Mouse (Mus musculus): ENCODE measurements around the gene Alkbh3. TPM values are rescaled to one million over a fixed set of nuclear protein-coding genes. Genes with fewer than 3 reads are reported as not detected.
A peak's percentile ranks its signal among the peaks of the same experiment; 100 is the strongest.

The Alkbh3 gene
- polyA plus RNA-seq, 1 experiment from 2014 or later: 59.2 TPM

GRCm38 (mm10) chr2:94042461-94042860 lies 31.9 kb upstream of the Alkbh3 start:
- H3K4me2 ChIP-seq: no peak overlapping the region
- WGBS: 85% methylated on average over 3 of the region's 3 CpGs
- H3K4me3 ChIP-seq: no peak overlapping the region
- no peaks in the 10 kb centered on the region for H3K36me3 ChIP-seq
- H3K4me1 ChIP-seq (replicated peaks): peaks cover 20% of the 10 kb centered on the region
- ATAC-seq (replicated peaks; ENCODE audit: insufficient number of reproducible peaks, insufficient read depth, low FRiP score, low read depth): no peak
- no peaks in the 10 kb centered on the region for H3K27me3 ChIP-seq
- no peak overlapping the region for H3K27ac ChIP-seq
- H3K9me3 ChIP-seq (replicated peaks): no peaks in the 10 kb centered on the region
- no peak overlapping the region for H3K9ac ChIP-seq

GRCm38 (mm10) chr2:94040391-94041125 lies 30.0 kb upstream of the Alkbh3 start:
- no peak overlapping the region for H3K4me3 ChIP-seq
- no peak overlapping the region for H3K27ac ChIP-seq
- no peaks in the 10 kb centered on the region for H3K9me3 ChIP-seq (replicated peaks)
- H3K4me2 ChIP-seq: no peak overlapping the region
- H3K27me3 ChIP-seq: no peaks in the 10 kb centered on the region
- peaks cover 16% of the 10 kb centered on the region for H3K4me1 ChIP-seq (replicated peaks)
- H3K9ac ChIP-seq: no peak overlapping the region
- ATAC-seq (replicated peaks; ENCODE audit: insufficient number of reproducible peaks, insufficient read depth, low FRiP score, low read depth): no peak
- H3K36me3 ChIP-seq: no peaks in the 10 kb centered on the region
- WGBS: 86% methylated on average over 5 of the region's 5 CpGs

- H3K36me3 ChIP-seq: peaks cover 8% of the 10 kb centered on the region
- no peak overlapping the region for H3K9ac ChIP-seq
- WGBS: 65% methylated on average over 9 of the region's 9 CpGs
- no peak overlapping the region for H3K4me2 ChIP-seq
- no peaks in the 10 kb centered on the region for H3K27me3 ChIP-seq
- no peak overlapping the region for H3K27ac ChIP-seq
- H3K9me3 ChIP-seq (replicated peaks): no peaks in the 10 kb centered on the region
- no peak overlapping the region for H3K4me3 ChIP-seq
- ATAC-seq (replicated peaks; ENCODE audit: insufficient number of reproducible peaks, insufficient read depth, low FRiP score, low read depth): no peak
- peaks cover 8% of the 10 kb centered on the region for H3K4me1 ChIP-seq (replicated peaks)
Observed at GRCm38 (mm10) chr2:94035428-94036331, 25.1 kb upstream of the Alkbh3 start.

DNA sequence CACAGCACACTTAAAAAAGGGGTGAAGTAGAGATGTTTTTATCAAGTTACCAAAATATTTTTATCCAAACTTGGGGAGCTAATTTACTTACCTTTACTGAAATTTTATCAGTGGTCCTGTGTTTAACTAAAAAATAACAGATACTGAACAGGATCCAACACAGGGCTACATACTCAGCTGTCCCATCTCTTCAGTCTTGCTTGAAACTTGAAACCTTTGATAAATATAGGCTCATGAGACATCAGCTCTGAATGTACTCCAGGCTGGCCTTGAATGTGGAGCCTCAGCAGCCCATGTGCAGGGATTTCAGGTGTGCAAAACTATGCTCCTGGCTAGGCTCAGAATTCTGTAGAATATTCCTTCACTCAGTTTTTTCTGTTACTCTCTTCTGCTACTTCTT lies 20.0 kb upstream of the Alkbh3 start:
- Histone ChIP-seq H3K9me3 (replicated peaks) (no peaks in the 10 kb centered on the region), H3K4me1 (replicated peaks) (no peaks in the 10 kb centered on the region), H3K27ac (no peak overlapping the region), H3K9ac (no peak overlapping the region), H3K36me3 (peaks cover 8% of the 10 kb centered on the region), H3K4me3 (no peak overlapping the region), H3K27me3 (no peaks in the 10 kb centered on the region), H3K4me2 (no peak overlapping the region)
- no peak for ATAC-seq (replicated peaks; ENCODE audit: insufficient number of reproducible peaks, insufficient read depth, low FRiP score, low read depth)

- H3K36me3 ChIP-seq: no peaks in the 10 kb centered on the region
- no peaks in the 10 kb centered on the region for H3K9me3 ChIP-seq (replicated peaks)
- 25% methylated on average over 6 of the region's 6 CpGs for WGBS
- peaks cover 4% of the 10 kb centered on the region; the same call in 1 of the 2 replicates for H3K4me1 ChIP-seq (replicated peaks)
- ATAC-seq (replicated peaks; ENCODE audit: insufficient number of reproducible peaks, insufficient read depth, low FRiP score, low read depth): no peak
- H3K27me3 ChIP-seq: no peaks in the 10 kb centered on the region
- no peak overlapping the region for H3K4me2 ChIP-seq
- no peak overlapping the region for H3K27ac ChIP-seq
- no peak overlapping the region for H3K4me3 ChIP-seq
- no peak overlapping the region for H3K9ac ChIP-seq
Observed at GRCm38 (mm10) chr2:94024637-94025036, 14.0 kb upstream of the Alkbh3 start.

DNA sequence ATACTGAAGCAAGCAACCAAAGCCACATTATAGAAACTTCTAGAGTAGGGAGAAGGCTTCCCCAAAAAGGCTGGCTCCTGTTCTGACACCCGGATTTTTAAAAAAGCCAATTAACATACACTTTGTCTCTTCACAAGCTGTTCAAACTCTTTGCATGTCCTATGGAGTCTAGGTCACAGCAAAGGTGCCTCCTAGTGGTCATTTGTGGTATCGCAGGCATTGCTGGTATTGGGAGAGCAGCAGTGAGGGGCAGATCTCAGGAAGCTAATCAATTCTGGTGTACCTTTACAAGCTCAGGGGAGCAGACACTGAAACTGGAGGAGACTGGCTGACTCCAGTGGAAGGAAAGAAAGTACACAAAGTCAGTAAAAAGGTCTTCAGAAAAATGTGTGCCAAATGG lies 8.3 kb downstream of the Alkbh3 start:
- H3K9ac ChIP-seq: no peak overlapping the region
- H3K4me2 ChIP-seq: no peak overlapping the region
- H3K27me3 ChIP-seq: no peaks in the 10 kb centered on the region
- H3K27ac ChIP-seq: no peak overlapping the region
- WGBS: 7% methylated on average over 2 of the region's 2 CpGs
- no peaks in the 10 kb centered on the region for H3K9me3 ChIP-seq (replicated peaks)
- no peak overlapping the region for H3K4me3 ChIP-seq
- H3K36me3 ChIP-seq: peaks cover 74% of the 10 kb centered on the region
- ATAC-seq (replicated peaks; ENCODE audit: insufficient number of reproducible peaks, insufficient read depth, low FRiP score, low read depth): no peak
- H3K4me1 ChIP-seq (replicated peaks): no peaks in the 10 kb centered on the region

DNA sequence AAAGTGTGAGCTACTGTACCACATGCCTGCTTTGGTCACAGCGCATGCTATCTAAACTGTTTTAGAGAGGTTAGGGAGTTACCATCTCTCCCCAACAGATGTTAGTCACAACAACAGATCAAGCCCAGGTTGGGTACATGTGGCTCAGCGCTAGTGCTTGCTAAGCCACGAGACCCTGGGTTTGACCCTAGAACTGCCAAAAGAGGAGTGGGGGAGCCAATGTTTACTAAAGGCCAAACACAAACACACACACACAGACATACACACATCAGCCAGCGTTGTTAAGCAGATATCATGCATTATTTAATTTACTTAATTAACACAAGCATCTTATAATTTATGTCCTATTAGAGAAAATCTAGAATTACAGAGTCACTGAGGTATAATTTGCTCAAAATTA lies 8.7 kb downstream of the Alkbh3 start:
- Histone ChIP-seq H3K36me3 (peaks cover 71% of the 10 kb centered on the region), H3K27ac (0 out of 2 replicates have a peak overlapping the region, but pooled peaks have one; percentile 5), H3K9me3 (replicated peaks) (no peaks in the 10 kb centered on the region), H3K4me1 (replicated peaks) (no peaks in the 10 kb centered on the region), H3K4me2 (no peak overlapping the region), H3K27me3 (no peaks in the 10 kb centered on the region), H3K4me3 (no peak overlapping the region), H3K9ac (no peak overlapping the region)
- WGBS: 74% methylated on average over 4 of the region's 4 CpGs
- no peak for ATAC-seq (replicated peaks; ENCODE audit: insufficient number of reproducible peaks, insufficient read depth, low FRiP score, low read depth)

- Histone ChIP-seq H3K9me3 (replicated peaks) (no peaks in the 10 kb centered on the region), H3K36me3 (peaks cover 67% of the 10 kb centered on the region), H3K27ac (0 out of 2 replicates have a peak overlapping the region, but pooled peaks have one; percentile 5), H3K27me3 (no peaks in the 10 kb centered on the region), H3K9ac (no peak overlapping the region), H3K4me1 (replicated peaks) (no peaks in the 10 kb centered on the region), H3K4me2 (no peak overlapping the region), H3K4me3 (no peak overlapping the region)
- 0 out of 2 replicates have a peak, but pooled peaks have one; percentile 67 for ATAC-seq (replicated peaks; ENCODE audit: insufficient number of reproducible peaks, insufficient read depth, low FRiP score, low read depth)
- WGBS: 82% methylated on average over 6 of the region's 6 CpGs
Observed at GRCm38 (mm10) chr2:94001411-94001810, 9.2 kb downstream of the Alkbh3 start.

DNA sequence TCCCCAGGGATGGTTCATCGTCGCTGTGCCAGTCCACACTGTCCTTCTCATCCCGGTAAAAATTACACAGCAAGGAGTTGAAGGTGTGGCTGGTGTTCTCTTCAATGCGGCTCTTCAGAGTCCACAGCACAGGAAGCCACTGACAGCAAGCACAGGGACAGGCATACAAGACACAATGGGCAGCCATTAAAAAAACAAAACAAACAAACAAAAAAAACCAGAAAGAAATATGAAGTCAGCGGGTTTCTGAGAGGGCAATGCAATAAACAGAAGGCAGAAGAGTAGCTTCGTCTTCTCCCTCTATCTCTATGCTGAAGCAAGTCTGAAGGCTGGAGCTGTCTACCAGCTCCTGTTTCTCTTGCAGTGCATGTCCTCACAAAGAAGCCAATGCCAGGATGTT lies 14.4 kb downstream of the Alkbh3 start, which contains the start of gene Gm27027:
Gm27027 (minus strand) TSS at position 101 of the 400 bp plus-strand sequence.
- peaks cover 19% of the 10 kb centered on the region for H3K4me1 ChIP-seq (replicated peaks)
- no peaks in the 10 kb centered on the region for H3K27me3 ChIP-seq
- H3K27ac ChIP-seq: no peak within 1 kb of the TSS
- WGBS: 87% methylated on average over 6 of the region's 6 CpGs
- no peak within 1 kb of the TSS for H3K4me3 ChIP-seq
- H3K36me3 ChIP-seq: peaks cover 50% of the 10 kb centered on the region
- no peak within 1 kb of the TSS for H3K9ac ChIP-seq
- H3K9me3 ChIP-seq (replicated peaks): no peaks in the 10 kb centered on the region
- no peak within 1 kb of the TSS for H3K4me2 ChIP-seq
- ATAC-seq (replicated peaks; ENCODE audit: insufficient number of reproducible peaks, insufficient read depth, low FRiP score, low read depth): no peak

DNA sequence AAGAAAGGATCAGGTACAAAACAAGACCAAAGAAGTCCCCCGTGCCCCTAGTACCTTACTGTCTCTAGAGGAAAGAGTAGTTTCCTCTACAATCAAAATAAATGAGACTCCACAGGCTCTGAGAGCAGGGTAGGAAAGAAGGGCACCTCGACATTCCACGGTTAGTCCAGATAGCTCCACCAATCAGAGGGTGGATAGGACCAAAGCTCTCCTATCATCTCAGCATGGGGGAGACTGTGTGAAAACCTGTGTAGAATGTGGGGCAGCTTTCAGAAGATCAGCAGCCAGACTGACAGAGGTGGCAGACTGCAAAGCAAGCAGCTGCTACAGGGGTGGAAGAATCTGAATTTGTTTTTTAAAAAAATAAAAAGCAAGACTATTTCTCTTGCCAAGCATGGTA lies 17.8 kb downstream of the Alkbh3 start:
- no peaks in the 10 kb centered on the region for H3K9me3 ChIP-seq (replicated peaks)
- H3K4me1 ChIP-seq (replicated peaks): peaks cover 20% of the 10 kb centered on the region
- no peak overlapping the region for H3K4me3 ChIP-seq
- no peak overlapping the region for H3K9ac ChIP-seq
- H3K4me2 ChIP-seq: no peak overlapping the region
- no peak for ATAC-seq (replicated peaks; ENCODE audit: insufficient number of reproducible peaks, insufficient read depth, low FRiP score, low read depth)
- 38% methylated on average over 3 of the region's 3 CpGs for WGBS
- no peaks in the 10 kb centered on the region for H3K27me3 ChIP-seq
- peaks cover 33% of the 10 kb centered on the region for H3K36me3 ChIP-seq
- H3K27ac ChIP-seq: peak overlapping the region; percentile 35

DNA sequence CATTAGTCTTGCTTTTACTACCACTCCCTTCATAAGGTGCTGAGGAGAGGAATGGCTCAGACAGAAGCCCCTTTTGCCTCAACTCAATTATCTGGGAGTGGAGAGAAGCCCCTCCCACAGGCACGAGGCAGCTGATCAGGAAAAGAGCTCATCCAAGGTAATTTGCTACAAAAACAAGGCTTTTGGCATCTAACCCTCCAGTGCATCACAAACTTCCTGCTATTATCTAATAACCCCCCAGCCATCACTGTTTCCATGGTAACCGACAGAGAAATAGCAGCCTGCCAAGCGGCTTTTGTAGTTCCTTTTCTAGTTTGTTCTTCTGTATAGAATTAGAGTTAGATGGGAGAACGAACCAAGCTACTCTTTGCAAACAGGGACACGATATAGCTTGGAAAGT lies 18.3 kb downstream of the Alkbh3 start:
- no peaks in the 10 kb centered on the region for H3K27me3 ChIP-seq
- 50% methylated on average over 5 of the region's 5 CpGs for WGBS
- no peak; the same call in 1 of the 2 replicates for ATAC-seq (replicated peaks; ENCODE audit: insufficient number of reproducible peaks, insufficient read depth, low FRiP score, low read depth)
- no peaks in the 10 kb centered on the region for H3K9me3 ChIP-seq (replicated peaks)
- no peak overlapping the region for H3K4me3 ChIP-seq
- H3K4me1 ChIP-seq (replicated peaks): peaks cover 20% of the 10 kb centered on the region
- H3K27ac ChIP-seq: peak overlapping the region; percentile 53
- H3K4me2 ChIP-seq: no peak overlapping the region
- H3K36me3 ChIP-seq: peaks cover 35% of the 10 kb centered on the region
- no peak overlapping the region for H3K9ac ChIP-seq

All from heart, embryonic 15.5 days (tissue).